Mouse (Mus musculus) small intestine, adult 2 months (tissue): Measurements from ENCODE around the gene Ugt1a7c.

Experiments used
- CTCF ChIP-seq: fragments of 200-500 bp; IDR thresholded peaks from 2 replicates; pipeline ENCODE4 v1.5.1; 2012; ENCODE audit warnings: low read depth, mild to moderate bottlenecking, control low read depth, inconsistent platforms, low read length, moderate library complexity, mixed read lengths; ENCODE audit not compliant: insufficient replicate concordance, insufficient read length; ENCODE audit errors: extremely low read depth
- POLR2A ChIP-seq: fragments of 200-500 bp; IDR thresholded peaks from 2 replicates; pipeline ENCODE4 v1.6.1; 2012; ENCODE audit warnings: low read depth, mild to moderate bottlenecking, control low read depth, inconsistent platforms, low read length, moderate library complexity

DNA sequence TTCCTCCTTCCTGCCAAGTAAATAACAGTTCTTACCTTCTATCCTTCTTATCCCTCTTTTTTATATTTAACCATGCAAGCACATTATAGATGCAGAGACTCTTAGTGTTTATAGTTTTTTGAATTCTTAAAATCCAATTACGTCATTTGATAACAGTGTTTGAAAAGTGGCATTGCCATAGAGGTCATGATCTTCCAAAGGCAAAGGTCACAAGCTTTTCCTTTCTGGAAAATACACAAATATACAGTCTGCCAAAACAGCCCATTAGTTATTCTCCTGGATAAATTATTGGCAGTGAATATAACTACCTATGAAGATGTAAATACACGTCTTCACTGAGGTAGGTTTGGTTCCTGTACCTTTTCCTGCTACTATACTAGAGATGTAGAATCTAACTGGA is 20.4 kb upstream of the Ugt1a7c start:
- no peak for TF ChIP-seq CTCF
- TF ChIP-seq POLR2A = no peak
